Mouse (Mus musculus): ENCODE measurements around the gene D1Ertd622e.
"Not testable (repeated sequence)": the region's sequence is repeated elsewhere in the genome, so short reads cannot be mapped to it uniquely, and the experiment has no call there.

Gene D1Ertd622e

DNA sequence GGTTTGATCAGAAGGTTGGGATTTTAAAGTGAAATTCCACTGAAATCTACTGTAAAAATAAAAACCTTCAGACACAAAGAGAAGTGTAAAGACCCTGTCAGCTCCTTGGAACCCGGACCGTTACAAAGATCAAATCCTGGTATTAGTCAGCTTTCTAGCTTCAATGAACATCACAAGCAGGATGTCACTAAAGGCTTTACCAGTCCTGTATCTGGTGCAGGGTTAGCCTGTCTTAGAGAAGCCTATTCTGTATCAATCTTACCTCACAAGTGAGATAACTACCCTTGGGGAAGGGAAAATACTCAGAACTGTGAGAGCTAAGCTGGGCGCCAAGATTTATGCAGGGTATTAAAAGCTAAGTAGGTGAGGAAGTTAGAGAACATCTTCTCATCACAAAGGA is 77.7 kb downstream of the D1Ertd622e start:
- in situ Hi-C loops (cut with MboI; ENCODE audit: low sequenced_read_pairs), result no loop called here

DNA sequence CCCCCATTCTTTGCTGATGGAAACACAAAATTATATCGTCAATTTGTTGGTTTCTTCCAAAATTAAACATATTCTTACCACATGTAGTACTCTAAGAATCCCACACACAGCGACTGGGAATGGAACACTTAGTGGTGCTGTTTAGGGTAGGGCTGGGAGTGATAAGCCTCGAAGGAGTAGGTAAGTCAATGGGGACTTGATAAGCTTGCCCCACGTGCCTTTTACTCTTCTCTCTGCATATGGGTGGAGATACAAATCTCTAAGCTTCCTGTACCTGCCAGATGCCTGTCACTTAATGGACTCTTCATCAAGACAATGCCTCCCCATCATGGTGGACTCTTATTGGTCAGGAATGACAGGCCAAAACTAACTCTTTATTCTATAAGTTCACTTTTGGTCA is 78.8 kb downstream of the D1Ertd622e start:
- in situ Hi-C loops (cut with MboI; ENCODE audit: low sequenced_read_pairs), result no loop called here

GRCm38 (mm10) chr1:97580680-97581079 is 81.2 kb downstream of the D1Ertd622e start:
- in situ Hi-C loops (cut with MboI; ENCODE audit: low sequenced_read_pairs), result not testable (repeated sequence)

- in situ Hi-C loops (cut with MboI; ENCODE audit: low sequenced_read_pairs), result no loop called here
These were observed 81.6 kb downstream of the D1Ertd622e start for GRCm38 (mm10) chr1:97580270-97580669.

- in situ Hi-C loops (cut with MboI; ENCODE audit: low sequenced_read_pairs), result no loop called here
These were observed 83.9 kb downstream of the D1Ertd622e start for GRCm38 (mm10) chr1:97578025-97578417.

- in situ Hi-C loops (cut with MboI; ENCODE audit: low sequenced_read_pairs), result no loop called here
These were observed 84.5 kb downstream of the D1Ertd622e start for GRCm38 (mm10) chr1:97577062-97578024.

DNA sequence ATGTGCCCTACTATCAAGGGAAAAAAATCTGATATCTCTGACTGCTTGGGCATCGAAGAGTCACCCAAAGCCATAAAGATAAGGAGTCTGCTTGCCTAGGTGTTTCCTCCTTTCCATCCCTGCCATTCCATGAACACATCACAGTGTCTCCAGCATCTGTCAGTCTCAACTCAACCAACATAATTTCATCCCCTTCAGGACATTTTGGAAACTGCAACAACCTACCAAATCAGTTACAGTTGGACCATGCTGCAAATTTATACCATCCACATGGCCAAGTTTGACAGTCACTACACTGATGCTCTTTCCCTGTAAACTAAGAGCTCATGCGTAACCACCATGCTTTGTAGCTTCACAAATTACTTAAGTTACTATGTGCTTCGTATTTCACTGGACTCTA is 85.3 kb downstream of the D1Ertd622e start:
- in situ Hi-C loops (cut with MboI; ENCODE audit: low sequenced_read_pairs), result no loop called here

- in situ Hi-C loops (cut with MboI; ENCODE audit: low sequenced_read_pairs), result no loop called here
These were observed 91.1 kb downstream of the D1Ertd622e start for GRCm38 (mm10) chr1:97570814-97571213.

DNA sequence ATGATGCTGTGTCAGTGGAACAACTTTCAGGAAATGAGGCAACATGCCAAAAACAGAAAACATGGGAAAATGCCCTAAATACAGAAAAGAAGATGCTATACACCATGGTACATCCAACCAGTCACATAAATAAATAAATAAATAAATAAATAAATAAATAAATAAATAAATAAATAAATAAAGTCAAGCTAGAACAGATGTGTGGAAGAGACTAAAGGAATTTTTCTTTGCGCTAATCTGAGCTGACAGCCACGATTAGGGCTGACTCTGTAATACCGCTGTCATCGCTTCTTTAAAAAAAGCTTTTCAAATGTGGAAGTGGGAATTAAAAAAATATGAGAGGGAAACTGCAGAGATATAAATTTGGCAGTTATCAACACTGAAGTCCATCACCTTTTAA is 93.9 kb downstream of the D1Ertd622e start:
- in situ Hi-C loops (cut with MboI; ENCODE audit: low sequenced_read_pairs), result no loop called here

DNA sequence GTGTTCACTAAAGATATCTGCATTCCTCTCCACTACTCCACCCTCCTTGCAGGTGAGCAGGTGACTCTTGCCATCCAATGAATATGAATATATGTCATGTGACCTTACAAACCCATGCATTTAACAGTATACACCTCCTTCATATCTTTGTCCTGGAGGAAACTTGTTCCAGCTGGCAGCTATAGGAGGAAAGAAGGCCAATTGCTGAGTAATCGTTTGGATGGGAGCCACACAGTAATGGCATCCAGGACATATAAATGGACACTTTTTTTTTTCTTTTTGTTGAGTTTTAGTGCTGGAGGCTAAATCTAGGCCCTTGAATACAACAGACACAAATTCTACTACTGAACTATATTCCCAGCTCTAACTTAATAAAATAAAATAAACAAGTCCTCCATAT is 97.2 kb downstream of the D1Ertd622e start:
- in situ Hi-C loops (cut with MboI; ENCODE audit: low sequenced_read_pairs), result no loop called here

GRCm38 (mm10) chr1:97562867-97563266 is 99.0 kb downstream of the D1Ertd622e start:
- in situ Hi-C loops (cut with MboI; ENCODE audit: low sequenced_read_pairs), result no loop called here

Measured in CH12F3 (cell line).